Mouse (Mus musculus): ENCODE measurements around the gene Arhgap42. TPM values are rescaled to one million over a fixed set of nuclear protein-coding genes. Genes with fewer than 3 reads are reported as not detected.

Arhgap42 gene
- polyA plus RNA-seq, 1 experiment from 2014 or later: 23.5 TPM

GRCm38 (mm10) chr9:9229662-9230061, 9.2 kb downstream of the Arhgap42 start:
- Histone ChIP-seq H3K27ac (no peak overlapping the region), H3K9me3 (no peaks in the 10 kb centered on the region), H3K27me3 (ENCODE audit: insufficient read depth, poor library complexity, severe bottlenecking) (no peaks in the 10 kb centered on the region), H3K4me1 (replicated peaks) (0 out of 2 replicates have a peak, but pooled peaks cover 3% of the 10 kb centered on the region), H3K36me3 (0 out of 2 replicates have a peak, but pooled peaks cover 5% of the 10 kb centered on the region), H3K4me3 (no peak overlapping the region)
- DNase-seq (ENCODE audit: low spot score): no peak
- 56% methylated on average over 3 of the region's 3 CpGs for WGBS

- DNase-seq (ENCODE audit: low spot score): no peak
- Histone ChIP-seq H3K36me3 (no peaks in the 10 kb centered on the region), H3K4me3 (no peak overlapping the region), H3K9me3 (no peaks in the 10 kb centered on the region), H3K4me1 (replicated peaks) (no peaks in the 10 kb centered on the region), H3K27me3 (ENCODE audit: insufficient read depth, poor library complexity, severe bottlenecking) (no peaks in the 10 kb centered on the region), H3K27ac (no peak overlapping the region)
- 90% methylated on average over 1 of the region's 1 CpGs for WGBS
These were observed 14.1 kb downstream of the Arhgap42 start for GRCm38 (mm10) chr9:9224837-9225236.

- Histone ChIP-seq H3K4me3 (no peak overlapping the region), H3K9me3 (no peaks in the 10 kb centered on the region), H3K27ac (no peak overlapping the region), H3K36me3 (no peaks in the 10 kb centered on the region), H3K4me1 (replicated peaks) (no peaks in the 10 kb centered on the region), H3K27me3 (ENCODE audit: insufficient read depth, poor library complexity, severe bottlenecking) (no peaks in the 10 kb centered on the region)
- 75% methylated on average over 3 of the region's 3 CpGs for WGBS
- no peak for DNase-seq (ENCODE audit: low spot score)
These were observed 15.5 kb downstream of the Arhgap42 start for GRCm38 (mm10) chr9:9223384-9223783.

GRCm38 (mm10) chr9:9221950-9222486, 16.9 kb downstream of the Arhgap42 start:
- 87% methylated on average over 3 of the region's 3 CpGs for WGBS
- H3K27me3 ChIP-seq (ENCODE audit: insufficient read depth, poor library complexity, severe bottlenecking): no peaks in the 10 kb centered on the region
- no peak overlapping the region for H3K27ac ChIP-seq

GRCm38 (mm10) chr9:9221185-9221584, 17.7 kb downstream of the Arhgap42 start:
- DNase-seq (ENCODE audit: low spot score): no peak
- Histone ChIP-seq H3K27ac (no peak overlapping the region), H3K36me3 (no peaks in the 10 kb centered on the region), H3K27me3 (ENCODE audit: insufficient read depth, poor library complexity, severe bottlenecking) (no peaks in the 10 kb centered on the region), H3K4me1 (replicated peaks) (no peaks in the 10 kb centered on the region), H3K9me3 (no peaks in the 10 kb centered on the region), H3K4me3 (no peak overlapping the region)
- 79% methylated on average over 4 of the region's 4 CpGs for WGBS

More at GRCm38 (mm10) chr9:9221950-9222486, 16.9 kb downstream of the Arhgap42 start:
- Histone ChIP-seq H3K4me3 (no peak overlapping the region), H3K4me1 (replicated peaks) (no peaks in the 10 kb centered on the region), H3K9me3 (no peaks in the 10 kb centered on the region), H3K36me3 (no peaks in the 10 kb centered on the region)
- DNase-seq (ENCODE audit: low spot score): no peak

GRCm38 (mm10) chr9:9218301-9218700, 20.6 kb downstream of the Arhgap42 start:
- 84% methylated on average over 2 of the region's 2 CpGs for WGBS
- Histone ChIP-seq H3K4me3 (no peak overlapping the region), H3K4me1 (replicated peaks) (peaks cover 14% of the 10 kb centered on the region; the same call in 1 of the 2 replicates), H3K27ac (no peak overlapping the region), H3K36me3 (no peaks in the 10 kb centered on the region), H3K27me3 (ENCODE audit: insufficient read depth, poor library complexity, severe bottlenecking) (no peaks in the 10 kb centered on the region), H3K9me3 (no peaks in the 10 kb centered on the region)
- DNase-seq (ENCODE audit: low spot score): no peak

GRCm38 (mm10) chr9:9214849-9215248, 24.1 kb downstream of the Arhgap42 start:
- Histone ChIP-seq H3K27ac (peak overlapping the region; percentile 42; the same call in 1 of the 2 replicates), H3K4me1 (replicated peaks) (peaks cover 14% of the 10 kb centered on the region; the same call in 1 of the 2 replicates), H3K9me3 (no peaks in the 10 kb centered on the region), H3K27me3 (ENCODE audit: insufficient read depth, poor library complexity, severe bottlenecking) (no peaks in the 10 kb centered on the region), H3K36me3 (no peaks in the 10 kb centered on the region), H3K4me3 (no peak overlapping the region)
- DNase-seq (ENCODE audit: low spot score): no peak
- WGBS: 71% methylated on average over 5 of the region's 5 CpGs

- Histone ChIP-seq H3K27me3 (ENCODE audit: insufficient read depth, poor library complexity, severe bottlenecking) (no peaks in the 10 kb centered on the region), H3K4me3 (no peak overlapping the region), H3K4me1 (replicated peaks) (peaks cover 14% of the 10 kb centered on the region; the same call in 1 of the 2 replicates), H3K9me3 (no peaks in the 10 kb centered on the region), H3K27ac (peak overlapping the region; percentile 42; the same call in 1 of the 2 replicates), H3K36me3 (no peaks in the 10 kb centered on the region)
- no peak for DNase-seq (ENCODE audit: low spot score)
These were observed 24.6 kb downstream of the Arhgap42 start for GRCm38 (mm10) chr9:9214296-9214695.

GRCm38 (mm10) chr9:9211411-9212087, 27.4 kb downstream of the Arhgap42 start:
- Histone ChIP-seq H3K27ac (no peak overlapping the region), H3K4me1 (replicated peaks) (peaks cover 14% of the 10 kb centered on the region; the same call in 1 of the 2 replicates), H3K27me3 (ENCODE audit: insufficient read depth, poor library complexity, severe bottlenecking) (no peaks in the 10 kb centered on the region), H3K4me3 (no peak overlapping the region), H3K9me3 (no peaks in the 10 kb centered on the region), H3K36me3 (no peaks in the 10 kb centered on the region)
- whole genome bisulfite sequencing: 88% methylated on average over 3 of the region's 3 CpGs
- DNase-seq (ENCODE audit: low spot score): no peak

- Histone ChIP-seq H3K36me3 (no peaks in the 10 kb centered on the region), H3K4me1 (replicated peaks) (peaks cover 11% of the 10 kb centered on the region; the same call in 1 of the 2 replicates), H3K27ac (no peak overlapping the region), H3K4me3 (no peak overlapping the region), H3K27me3 (ENCODE audit: insufficient read depth, poor library complexity, severe bottlenecking) (no peaks in the 10 kb centered on the region), H3K9me3 (no peaks in the 10 kb centered on the region)
- no peak for DNase-seq (ENCODE audit: low spot score)
- WGBS: 91% methylated on average over 2 of the region's 2 CpGs
These were observed 28.4 kb downstream of the Arhgap42 start for GRCm38 (mm10) chr9:9210464-9210863.

GRCm38 (mm10) chr9:9208205-9208604, 30.7 kb downstream of the Arhgap42 start:
- Histone ChIP-seq H3K9me3 (no peaks in the 10 kb centered on the region), H3K27ac (no peak overlapping the region), H3K36me3 (no peaks in the 10 kb centered on the region), H3K27me3 (ENCODE audit: insufficient read depth, poor library complexity, severe bottlenecking) (no peaks in the 10 kb centered on the region), H3K4me1 (replicated peaks) (no peaks in the 10 kb centered on the region), H3K4me3 (no peak overlapping the region)
- DNase-seq (ENCODE audit: low spot score): no peak

- 77% methylated on average over 4 of the region's 4 CpGs for WGBS
These were observed 31.6 kb downstream of the Arhgap42 start for GRCm38 (mm10) chr9:9207251-9207650.

GRCm38 (mm10) chr9:9200827-9201388, 38.0 kb downstream of the Arhgap42 start:
- H3K4me3 ChIP-seq: no peak overlapping the region
- no peak for DNase-seq (ENCODE audit: low spot score)
- H3K9me3 ChIP-seq: no peaks in the 10 kb centered on the region
- no peaks in the 10 kb centered on the region for H3K27me3 ChIP-seq (ENCODE audit: insufficient read depth, poor library complexity, severe bottlenecking)
- H3K36me3 ChIP-seq: no peaks in the 10 kb centered on the region
- WGBS: 66% methylated on average over 8 of the region's 8 CpGs
- no peak overlapping the region for H3K27ac ChIP-seq
- peaks cover 28% of the 10 kb centered on the region for H3K4me1 ChIP-seq (replicated peaks)

More at GRCm38 (mm10) chr9:9207251-9207650, 31.6 kb downstream of the Arhgap42 start:
- no peaks in the 10 kb centered on the region for H3K36me3 ChIP-seq
- H3K27me3 ChIP-seq (ENCODE audit: insufficient read depth, poor library complexity, severe bottlenecking): no peaks in the 10 kb centered on the region
- no peak for DNase-seq (ENCODE audit: low spot score)
- no peak overlapping the region for H3K4me3 ChIP-seq
- H3K4me1 ChIP-seq (replicated peaks): no peaks in the 10 kb centered on the region
- no peak overlapping the region for H3K27ac ChIP-seq
- no peaks in the 10 kb centered on the region for H3K9me3 ChIP-seq
